Mouse (Mus musculus): Measurements from ENCODE around the gene Syndig1. TPM values are rescaled to one million over a fixed set of nuclear protein-coding genes. Genes with fewer than 3 reads are reported as not detected.

The Syndig1 gene
- polyA plus RNA-seq, 1 experiment from 2014 or later = 0.21 TPM

DNA sequence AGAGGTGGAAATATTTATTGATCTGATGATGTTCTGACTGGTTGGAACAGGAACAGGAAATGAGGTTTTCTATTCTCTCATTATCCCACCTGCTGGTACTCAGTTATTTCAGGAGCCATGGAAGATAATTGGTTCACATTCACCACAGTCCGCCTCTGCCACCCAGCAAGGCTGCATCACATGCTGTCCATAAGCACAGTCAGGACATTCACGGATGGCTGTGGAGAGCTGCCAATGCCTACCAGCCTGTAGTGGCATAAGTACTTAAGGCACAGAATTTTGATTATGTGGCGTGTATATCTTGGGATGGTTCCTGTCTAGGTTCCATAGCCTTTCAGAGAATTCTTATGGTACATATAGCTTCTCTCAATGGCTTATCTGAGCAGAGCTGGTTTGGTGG, 32.0 kb downstream of the Syndig1 start:
- Histone ChIP-seq H3K27me3 (ENCODE audit: control insufficient read depth, insufficient read depth, low read depth, low read length) (no peaks in the 10 kb centered on the region), H3K4me3 (ENCODE audit: low read depth, low read length) (no peak overlapping the region), H3K9me3 (replicated peaks; ENCODE audit: control insufficient read depth, low read length) (no peaks in the 10 kb centered on the region), H3K4me1 (ENCODE audit: control insufficient read depth, low read depth, low read length) (no peaks in the 10 kb centered on the region), H3K36me3 (ENCODE audit: control insufficient read depth, insufficient read depth) (no peaks in the 10 kb centered on the region), H3K9ac (ENCODE audit: low read depth, low read length) (no peak overlapping the region), H3K4me2 (ENCODE audit: low read depth, low read length) (no peak overlapping the region), H3K27ac (ENCODE audit: low read length) (no peak overlapping the region)
- no peak for ATAC-seq (ENCODE audit: low read depth)
- WGBS (ENCODE audit: insufficient replicate concordance) = 60% methylated on average over 3 of the region's 3 CpGs

DNA sequence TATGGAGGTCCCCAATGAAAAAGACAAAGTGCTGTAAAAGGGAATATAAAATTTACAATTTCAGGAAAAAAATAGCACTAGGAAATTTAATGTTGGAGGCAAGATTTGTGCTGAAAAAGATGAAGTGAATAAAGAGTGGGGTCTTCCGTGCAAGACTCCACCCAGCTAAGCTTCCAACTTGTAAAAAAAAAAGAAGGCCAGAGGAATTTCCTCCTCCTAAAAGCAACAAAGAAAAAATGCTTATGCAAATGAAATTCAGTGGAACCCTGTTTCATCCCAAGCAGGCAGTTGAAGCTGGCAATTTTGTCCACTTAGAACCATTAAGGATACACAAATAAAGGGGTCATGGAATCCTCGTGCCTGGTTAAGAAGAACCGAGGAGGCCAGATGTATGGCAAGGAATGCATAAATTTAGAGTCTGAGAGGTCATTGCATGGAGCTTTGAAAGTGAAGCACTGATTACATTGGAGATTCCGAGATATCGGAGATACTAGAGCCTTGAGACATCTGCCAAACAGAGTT, 37.0 kb downstream of the Syndig1 start:
- H3K4me2 ChIP-seq (ENCODE audit: low read depth, low read length) = no peak overlapping the region
- ATAC-seq (ENCODE audit: low read depth) = no peak
- H3K4me3 ChIP-seq (ENCODE audit: low read depth, low read length) = no peak overlapping the region
- 56% methylated on average over 5 of the region's 5 CpGs for WGBS (ENCODE audit: insufficient replicate concordance)
- H3K4me1 ChIP-seq (ENCODE audit: control insufficient read depth, low read depth, low read length) = no peaks in the 10 kb centered on the region
- no peaks in the 10 kb centered on the region for H3K36me3 ChIP-seq (ENCODE audit: control insufficient read depth, insufficient read depth)
- H3K27ac ChIP-seq (ENCODE audit: low read length) = no peak overlapping the region
- no peaks in the 10 kb centered on the region for H3K9me3 ChIP-seq (replicated peaks; ENCODE audit: control insufficient read depth, low read length)
- H3K9ac ChIP-seq (ENCODE audit: low read depth, low read length) = no peak overlapping the region
- no peaks in the 10 kb centered on the region for H3K27me3 ChIP-seq (ENCODE audit: control insufficient read depth, insufficient read depth, low read depth, low read length)

DNA sequence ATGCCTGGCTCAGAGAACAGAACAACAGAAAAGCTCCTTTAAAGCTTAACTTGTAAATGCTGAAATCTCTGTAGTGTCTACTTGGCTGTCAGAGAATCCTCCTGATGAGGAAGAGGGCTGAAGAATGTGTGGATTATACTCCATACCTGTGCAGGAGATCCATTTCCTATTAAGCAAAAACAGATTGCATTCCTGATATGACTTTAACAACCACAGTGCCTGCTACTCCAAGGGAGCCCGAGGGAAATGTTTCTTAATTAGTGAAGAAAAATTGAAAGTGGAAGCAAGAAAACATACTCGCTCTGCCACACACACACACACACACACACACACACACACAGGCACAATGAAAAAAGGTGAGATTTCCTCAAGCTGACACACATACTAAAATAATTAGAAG, 41.5 kb downstream of the Syndig1 start:
- no peak overlapping the region for H3K4me3 ChIP-seq (ENCODE audit: low read depth, low read length)
- no peak overlapping the region for H3K9ac ChIP-seq (ENCODE audit: low read depth, low read length)
- 45% methylated on average over 2 of the region's 2 CpGs for WGBS (ENCODE audit: insufficient replicate concordance)
- no peak overlapping the region for H3K27ac ChIP-seq (ENCODE audit: low read length)
- no peaks in the 10 kb centered on the region for H3K4me1 ChIP-seq (ENCODE audit: control insufficient read depth, low read depth, low read length)
- no peaks in the 10 kb centered on the region for H3K27me3 ChIP-seq (ENCODE audit: control insufficient read depth, insufficient read depth, low read depth, low read length)
- H3K9me3 ChIP-seq (replicated peaks; ENCODE audit: control insufficient read depth, low read length) = no peaks in the 10 kb centered on the region
- no peak overlapping the region for H3K4me2 ChIP-seq (ENCODE audit: low read depth, low read length)
- no peaks in the 10 kb centered on the region for H3K36me3 ChIP-seq (ENCODE audit: control insufficient read depth, insufficient read depth)
- no peak for ATAC-seq (ENCODE audit: low read depth)

DNA sequence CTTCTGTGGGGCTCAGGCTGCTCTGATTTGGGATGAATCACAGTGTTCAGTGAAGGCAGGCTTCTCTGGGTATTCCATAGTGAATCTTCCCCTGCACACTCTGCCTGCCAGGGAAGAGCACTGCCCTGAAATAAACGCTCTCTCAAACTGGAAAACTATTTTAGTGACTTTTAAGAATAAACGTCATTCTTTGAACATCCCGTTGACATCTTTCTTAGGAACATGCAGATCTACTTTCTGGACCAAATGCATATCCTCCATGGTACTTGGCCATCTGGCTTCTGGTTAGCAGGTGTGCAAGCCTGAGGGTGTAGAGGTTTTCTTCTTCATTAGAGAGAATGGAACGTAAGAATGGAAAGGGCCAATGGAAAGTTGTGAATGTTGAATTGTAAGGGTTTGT, 43.5 kb downstream of the Syndig1 start:
- H3K9me3 ChIP-seq (replicated peaks; ENCODE audit: control insufficient read depth, low read length) = no peaks in the 10 kb centered on the region
- H3K9ac ChIP-seq (ENCODE audit: low read depth, low read length) = no peak overlapping the region
- H3K4me2 ChIP-seq (ENCODE audit: low read depth, low read length) = no peak overlapping the region
- no peaks in the 10 kb centered on the region for H3K36me3 ChIP-seq (ENCODE audit: control insufficient read depth, insufficient read depth)
- H3K4me1 ChIP-seq (ENCODE audit: control insufficient read depth, low read depth, low read length) = no peaks in the 10 kb centered on the region
- WGBS (ENCODE audit: insufficient replicate concordance) = 61% methylated on average over 4 of the region's 4 CpGs
- H3K27ac ChIP-seq (ENCODE audit: low read length) = no peak overlapping the region
- no peak overlapping the region for H3K4me3 ChIP-seq (ENCODE audit: low read depth, low read length)
- no peaks in the 10 kb centered on the region for H3K27me3 ChIP-seq (ENCODE audit: control insufficient read depth, insufficient read depth, low read depth, low read length)
- ATAC-seq (ENCODE audit: low read depth) = no peak

DNA sequence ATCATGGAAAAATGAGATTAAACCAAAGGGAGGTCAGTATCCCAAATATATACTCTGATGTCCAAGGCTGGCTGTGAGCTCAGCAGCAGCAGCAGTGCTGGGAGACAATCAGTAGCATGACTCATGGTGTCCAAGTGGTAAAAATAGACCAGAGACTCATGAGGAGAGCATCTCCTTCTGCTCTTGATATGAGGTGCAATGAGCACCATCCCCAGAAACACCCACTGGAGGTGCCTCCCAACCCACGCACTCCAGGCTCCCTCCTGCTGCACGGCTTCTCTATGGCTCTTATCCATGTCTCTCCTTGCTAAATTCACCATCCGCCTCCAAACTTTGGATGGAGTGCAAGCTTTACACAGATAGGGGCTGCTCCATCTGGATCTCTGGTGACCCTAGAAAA, 44.3 kb downstream of the Syndig1 start:
- Histone ChIP-seq H3K27me3 (ENCODE audit: control insufficient read depth, insufficient read depth, low read depth, low read length) (no peaks in the 10 kb centered on the region), H3K4me2 (ENCODE audit: low read depth, low read length) (no peak overlapping the region), H3K4me1 (ENCODE audit: control insufficient read depth, low read depth, low read length) (no peaks in the 10 kb centered on the region), H3K4me3 (ENCODE audit: low read depth, low read length) (no peak overlapping the region), H3K27ac (ENCODE audit: low read length) (no peak overlapping the region), H3K9me3 (replicated peaks; ENCODE audit: control insufficient read depth, low read length) (no peaks in the 10 kb centered on the region), H3K9ac (ENCODE audit: low read depth, low read length) (no peak overlapping the region), H3K36me3 (ENCODE audit: control insufficient read depth, insufficient read depth) (no peaks in the 10 kb centered on the region)
- WGBS (ENCODE audit: insufficient replicate concordance) = 55% methylated on average over 3 of the region's 3 CpGs
- ATAC-seq (ENCODE audit: low read depth) = no peak

DNA sequence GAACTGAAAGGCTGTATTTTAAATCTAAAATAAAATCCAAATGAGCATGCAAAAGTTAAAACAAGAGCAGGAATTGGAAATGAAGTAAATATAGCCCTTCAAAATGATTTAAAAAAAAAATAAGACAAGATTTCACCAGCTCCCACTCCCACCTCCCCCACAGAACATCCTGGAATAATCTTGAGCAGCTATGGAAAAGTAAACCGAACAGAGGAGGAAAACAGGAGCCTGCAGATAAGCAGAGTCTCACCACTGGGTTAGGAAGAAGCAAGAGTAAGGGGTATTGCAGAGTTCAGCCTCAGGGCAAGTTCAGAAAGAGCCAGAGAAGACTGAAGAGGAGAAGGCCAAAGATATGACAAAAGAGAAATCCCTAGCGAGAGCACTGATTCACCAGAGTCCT, 48.9 kb downstream of the Syndig1 start:
- no peaks in the 10 kb centered on the region for H3K36me3 ChIP-seq (ENCODE audit: control insufficient read depth, insufficient read depth)
- H3K4me3 ChIP-seq (ENCODE audit: low read depth, low read length) = no peak overlapping the region
- no peak overlapping the region for H3K27ac ChIP-seq (ENCODE audit: low read length)
- H3K9ac ChIP-seq (ENCODE audit: low read depth, low read length) = no peak overlapping the region
- no peaks in the 10 kb centered on the region for H3K4me1 ChIP-seq (ENCODE audit: control insufficient read depth, low read depth, low read length)
- no peak for ATAC-seq (ENCODE audit: low read depth)
- H3K4me2 ChIP-seq (ENCODE audit: low read depth, low read length) = no peak overlapping the region
- H3K9me3 ChIP-seq (replicated peaks; ENCODE audit: control insufficient read depth, low read length) = no peaks in the 10 kb centered on the region
- no peaks in the 10 kb centered on the region for H3K27me3 ChIP-seq (ENCODE audit: control insufficient read depth, insufficient read depth, low read depth, low read length)
- WGBS (ENCODE audit: insufficient replicate concordance) = 24% methylated on average over 2 of the region's 2 CpGs

DNA sequence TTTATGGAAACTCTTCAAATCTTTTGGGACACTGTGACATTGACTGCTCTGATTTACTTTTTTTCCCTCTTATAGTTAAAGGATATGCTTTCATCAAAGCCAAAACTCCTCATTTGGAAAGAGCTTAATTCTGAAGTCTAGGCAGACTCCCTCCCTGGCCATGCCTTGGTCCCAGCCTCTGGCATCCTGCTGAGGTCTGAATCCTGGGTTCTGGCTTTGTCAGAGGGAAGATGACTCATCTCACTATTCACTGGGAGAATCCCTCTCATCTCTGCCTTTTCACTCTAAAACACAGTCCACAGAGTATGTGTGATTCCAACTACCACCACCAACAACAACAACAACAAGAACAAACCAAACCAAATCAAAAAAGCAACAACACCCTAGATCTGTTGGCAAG, 58.6 kb downstream of the Syndig1 start:
- no peak overlapping the region for H3K4me3 ChIP-seq (ENCODE audit: low read depth, low read length)
- H3K9ac ChIP-seq (ENCODE audit: low read depth, low read length) = no peak overlapping the region
- ATAC-seq (ENCODE audit: low read depth) = no peak
- no peaks in the 10 kb centered on the region for H3K27me3 ChIP-seq (ENCODE audit: control insufficient read depth, insufficient read depth, low read depth, low read length)
- no peak overlapping the region for H3K27ac ChIP-seq (ENCODE audit: low read length)
- H3K36me3 ChIP-seq (ENCODE audit: control insufficient read depth, insufficient read depth) = no peaks in the 10 kb centered on the region
- no peaks in the 10 kb centered on the region for H3K9me3 ChIP-seq (replicated peaks; ENCODE audit: control insufficient read depth, low read length)
- no peaks in the 10 kb centered on the region for H3K4me1 ChIP-seq (ENCODE audit: control insufficient read depth, low read depth, low read length)
- no peak overlapping the region for H3K4me2 ChIP-seq (ENCODE audit: low read depth, low read length)

DNA sequence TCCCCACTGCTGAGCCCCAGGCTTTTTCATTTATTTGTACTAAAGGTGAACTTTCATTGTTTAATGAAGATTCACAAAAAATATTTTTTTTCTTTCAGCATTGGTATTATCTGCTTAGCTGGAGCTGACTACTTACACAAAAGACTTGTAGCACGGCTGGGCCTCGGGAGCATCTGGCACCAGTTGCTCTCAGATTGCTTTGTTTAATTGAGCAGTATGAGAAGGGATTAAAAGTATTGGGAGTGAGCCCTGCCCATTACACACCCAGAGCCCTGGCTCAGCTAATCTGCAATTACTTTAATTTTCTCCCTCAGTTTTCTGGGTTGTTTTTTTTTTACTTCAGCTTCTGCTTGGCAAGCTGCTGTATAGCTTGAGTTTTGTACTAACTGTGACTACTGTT, 62.6 kb downstream of the Syndig1 start:
- H3K9ac ChIP-seq (ENCODE audit: low read depth, low read length) = no peak overlapping the region
- no peak overlapping the region for H3K4me3 ChIP-seq (ENCODE audit: low read depth, low read length)
- H3K9me3 ChIP-seq (replicated peaks; ENCODE audit: control insufficient read depth, low read length) = no peaks in the 10 kb centered on the region
- H3K4me2 ChIP-seq (ENCODE audit: low read depth, low read length) = no peak overlapping the region
- no peaks in the 10 kb centered on the region for H3K36me3 ChIP-seq (ENCODE audit: control insufficient read depth, insufficient read depth)
- no peaks in the 10 kb centered on the region for H3K27me3 ChIP-seq (ENCODE audit: control insufficient read depth, insufficient read depth, low read depth, low read length)
- no peak overlapping the region for H3K27ac ChIP-seq (ENCODE audit: low read length)
- no peak for ATAC-seq (ENCODE audit: low read depth)
- WGBS (ENCODE audit: insufficient replicate concordance) = 58% methylated on average over 2 of the region's 2 CpGs
- H3K4me1 ChIP-seq (ENCODE audit: control insufficient read depth, low read depth, low read length) = no peaks in the 10 kb centered on the region

DNA sequence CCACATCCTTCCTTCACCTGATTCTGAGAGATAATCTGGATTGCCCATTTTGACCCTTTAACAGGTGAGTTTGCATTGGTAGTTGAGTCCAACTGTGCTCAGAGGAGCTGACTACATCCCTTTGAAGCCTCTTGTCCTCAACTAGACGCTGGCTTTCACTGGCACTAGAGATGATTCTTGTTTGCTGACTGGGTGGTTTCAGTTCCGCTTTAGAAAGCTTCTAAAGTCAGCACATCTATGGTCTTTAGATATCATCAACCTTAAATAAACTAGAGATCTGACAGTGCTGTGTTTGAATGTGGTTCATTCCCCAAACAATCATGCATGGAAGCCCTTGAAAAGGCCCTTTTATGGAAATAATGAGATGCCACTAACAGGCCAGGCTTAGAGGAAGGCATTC, 67.3 kb downstream of the Syndig1 start:
- H3K4me1 ChIP-seq (ENCODE audit: control insufficient read depth, low read depth, low read length) = no peaks in the 10 kb centered on the region
- no peaks in the 10 kb centered on the region for H3K9me3 ChIP-seq (replicated peaks; ENCODE audit: control insufficient read depth, low read length)
- H3K36me3 ChIP-seq (ENCODE audit: control insufficient read depth, insufficient read depth) = no peaks in the 10 kb centered on the region
- 52% methylated on average over 2 of the region's 2 CpGs for WGBS (ENCODE audit: insufficient replicate concordance)
- H3K27me3 ChIP-seq (ENCODE audit: control insufficient read depth, insufficient read depth, low read depth, low read length) = no peaks in the 10 kb centered on the region
- no peak overlapping the region for H3K4me2 ChIP-seq (ENCODE audit: low read depth, low read length)
- H3K4me3 ChIP-seq (ENCODE audit: low read depth, low read length) = no peak overlapping the region
- H3K27ac ChIP-seq (ENCODE audit: low read length) = no peak overlapping the region
- ATAC-seq (ENCODE audit: low read depth) = no peak
- H3K9ac ChIP-seq (ENCODE audit: low read depth, low read length) = no peak overlapping the region

DNA sequence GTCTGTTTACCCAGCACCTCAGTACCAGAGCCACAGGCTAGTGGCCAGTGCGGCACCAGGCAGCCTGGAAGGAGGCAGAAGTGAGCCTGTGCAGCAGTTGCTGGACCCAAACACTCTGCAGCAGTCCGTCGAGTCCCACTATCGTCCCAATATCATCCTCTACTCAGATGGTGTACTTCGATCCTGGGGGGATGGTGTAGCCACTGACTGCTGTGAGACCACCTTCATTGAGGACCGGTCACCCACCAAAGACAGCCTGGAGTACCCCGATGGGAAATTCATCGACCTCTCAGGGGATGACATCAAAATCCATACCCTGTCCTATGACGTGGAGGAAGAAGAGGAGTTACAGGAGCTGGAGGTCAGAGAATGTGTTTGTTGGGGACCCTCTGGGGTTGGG, 70.6 kb downstream of the Syndig1 start:
- 68% methylated on average over 9 of the region's 9 CpGs for WGBS (ENCODE audit: insufficient replicate concordance)
- Histone ChIP-seq H3K27me3 (ENCODE audit: control insufficient read depth, insufficient read depth, low read depth, low read length) (no peaks in the 10 kb centered on the region), H3K9ac (ENCODE audit: low read depth, low read length) (no peak overlapping the region), H3K27ac (ENCODE audit: low read length) (no peak overlapping the region), H3K9me3 (replicated peaks; ENCODE audit: control insufficient read depth, low read length) (no peaks in the 10 kb centered on the region; the same call in 1 of the 2 replicates), H3K36me3 (ENCODE audit: control insufficient read depth, insufficient read depth) (no peaks in the 10 kb centered on the region), H3K4me3 (ENCODE audit: low read depth, low read length) (no peak overlapping the region), H3K4me2 (ENCODE audit: low read depth, low read length) (no peak overlapping the region), H3K4me1 (ENCODE audit: control insufficient read depth, low read depth, low read length) (no peaks in the 10 kb centered on the region)
- no peak for ATAC-seq (ENCODE audit: low read depth)

All from liver, embryonic 16.5 days (tissue).